Mouse (Mus musculus): ENCODE data around the gene Fam83g.

The Fam83g gene

GRCm38 (mm10) chr11:61652216-61652615 lies 31.7 kb upstream of the Fam83g start:
- DNase-seq (ENCODE audit: low read depth, low spot score) = no peak

- no peak for DNase-seq (ENCODE audit: low read depth, low spot score)
Measured at GRCm38 (mm10) chr11:61652686-61653447, 31.0 kb upstream of the Fam83g start, which contains the start of gene Grap. TSS of gene Grap (plus strand) at chr11:61653265.

GRCm38 (mm10) chr11:61653568-61653967 lies 30.3 kb upstream of the Fam83g start:
- no peak for DNase-seq (ENCODE audit: low read depth, low spot score)

- no peak for DNase-seq (ENCODE audit: low read depth, low spot score)
Measured at GRCm38 (mm10) chr11:61654786-61655311, 29.0 kb upstream of the Fam83g start.

- no peak for DNase-seq (ENCODE audit: low read depth, low spot score)
Measured at GRCm38 (mm10) chr11:61655649-61656048, 28.2 kb upstream of the Fam83g start.

- no peak for DNase-seq (ENCODE audit: low read depth, low spot score)
Measured at GRCm38 (mm10) chr11:61656148-61656850, 27.6 kb upstream of the Fam83g start.

GRCm38 (mm10) chr11:61657432-61657831 lies 26.5 kb upstream of the Fam83g start:
- DNase-seq (ENCODE audit: low read depth, low spot score) = no peak

GRCm38 (mm10) chr11:61658360-61658922 lies 25.4 kb upstream of the Fam83g start:
- no peak for DNase-seq (ENCODE audit: low read depth, low spot score)

- DNase-seq (ENCODE audit: low read depth, low spot score) = no peak
Measured at GRCm38 (mm10) chr11:61659011-61659858, 24.7 kb upstream of the Fam83g start.

- no peak for DNase-seq (ENCODE audit: low read depth, low spot score)
Measured at GRCm38 (mm10) chr11:61660001-61660400, 23.9 kb upstream of the Fam83g start.

GRCm38 (mm10) chr11:61660806-61661392 lies 23.0 kb upstream of the Fam83g start:
- DNase-seq (ENCODE audit: low read depth, low spot score) = no peak

GRCm38 (mm10) chr11:61662189-61662588 lies 21.7 kb upstream of the Fam83g start:
- no peak for DNase-seq (ENCODE audit: low read depth, low spot score)

- no peak for DNase-seq (ENCODE audit: low read depth, low spot score)
Measured at GRCm38 (mm10) chr11:61665401-61665800, 18.5 kb upstream of the Fam83g start.

- DNase-seq (ENCODE audit: low read depth, low spot score) = no peak
Measured at GRCm38 (mm10) chr11:61665991-61666799, 17.7 kb upstream of the Fam83g start.

- no peak for DNase-seq (ENCODE audit: low read depth, low spot score)
Measured at GRCm38 (mm10) chr11:61667248-61667647, 16.6 kb upstream of the Fam83g start.

GRCm38 (mm10) chr11:61667782-61668181 lies 16.1 kb upstream of the Fam83g start:
- DNase-seq (ENCODE audit: low read depth, low spot score) = no peak

GRCm38 (mm10) chr11:61669492-61670490 lies 14.1 kb upstream of the Fam83g start:
- DNase-seq (ENCODE audit: low read depth, low spot score) = no peak

GRCm38 (mm10) chr11:61671781-61672383 lies 12.0 kb upstream of the Fam83g start:
- DNase-seq (ENCODE audit: low read depth, low spot score) = no peak

GRCm38 (mm10) chr11:61673686-61674085 lies 10.2 kb upstream of the Fam83g start:
- no peak for DNase-seq (ENCODE audit: low read depth, low spot score)

All from embryo, embryonic 11.5 days (tissue).